In genomic region chr16:23239583-23239982, GRCm38 (mm10) we compare ENCODE assay signal across 9 mouse cellular contexts. TPM values are rescaled to one million over a fixed set of nuclear protein-coding genes. Genes with fewer than 3 reads are reported as not detected.
DNase-seq lines count a peak whose midpoint lies in the region; ATAC-seq lines count a peak whose summit lies in the region.
"Had no signal": no experiment of that assay in that cellular context is flagged by ENCODE, and none has a peak within 500 bp of the region (broad histone marks: within the 10 kb centered on the region; RNA-seq: fewer than 3 reads in every experiment).

No protein-coding gene starts in this region.

- 0 out of 2 replicates have a peak overlapping the region, but pooled peaks have one; percentile 29 for H3K27ac ChIP-seq in limb, embryonic 13.5 days

- H3K9me3 ChIP-seq in limb, embryonic 13.5 days = no peaks in the 10 kb centered on the region

- no peaks in the 10 kb centered on the region for H3K27me3 ChIP-seq in limb, embryonic 13.5 days

- no peak for ATAC-seq in limb, embryonic 13.5 days (ENCODE audit: low FRiP score, low read depth)

- no peak overlapping the region for H3K9ac ChIP-seq in limb, embryonic 13.5 days

- no peak overlapping the region for H3K4me2 ChIP-seq in limb, embryonic 13.5 days (replicated peaks)

- peak; percentile 31 for DNase-seq in gastrocnemius, adult 18-20 months (ENCODE audit: low spot score)
- DNase-seq in gastrocnemius, postnatal 10 days = no peak
- peak; percentile 68 for DNase-seq in ovary, adult 18-20 months (ENCODE audit: low spot score)
- no peak for DNase-seq in ovary, postnatal 14 days (ENCODE audit: low spot score)
- peak; percentile 61 for DNase-seq in yolk sac, embryonic 10.5 days (ENCODE audit: low spot score)
- DNase-seq in layer of hippocampus, adult 9-10 months (ENCODE audit: low spot score) = no peak
- DNase-seq in right cerebral cortex, postnatal 14 days = no peak
- DNase-seq: adrenal gland, adult 2 months had no signal

- peaks cover 31% of the 10 kb centered on the region for H3K4me1 ChIP-seq in limb, embryonic 13.5 days

- no peak overlapping the region for H3K4me3 ChIP-seq in limb, embryonic 13.5 days

- peaks cover 9% of the 10 kb centered on the region for H3K36me3 ChIP-seq in limb, embryonic 13.5 days

- WGBS in limb, embryonic 13.5 days = 65% methylated on average over 6 of the region's 6 CpGs

RNA-seq across cellular contexts. Expression of gene St6gal1, which starts 15.0 kb away (rescaled TPM):
- 1 to 10 TPM; 3.6 to 4.7 TPM for total RNA-seq in gastrocnemius, adult 18-20 months (2021)
- total RNA-seq in gastrocnemius, postnatal 10 days (2021) = 1 to 10 TPM; 9.5 to 9.8 TPM
- polyA plus RNA-seq in limb, embryonic 13.5 days (2015; fragmentation: Nextera tagmentation; extraction: Ambion mirVana) = 20.3 and 20.6 TPM in 2 replicates

Comparison
In these comparisons a context has a peak if more than half of its experiments do, and no peak if none do; other contexts are left out.
1. DNase-seq: peak in gastrocnemius, adult 18-20 months (single experiment), ovary, adult 18-20 months (single experiment) and yolk sac, embryonic 10.5 days (single experiment); none in gastrocnemius, postnatal 10 days (single experiment), ovary, postnatal 14 days (single experiment), layer of hippocampus, adult 9-10 months (single experiment) and right cerebral cortex, postnatal 14 days (single experiment).